Mouse (Mus musculus) midbrain, postnatal 0 days (tissue): ENCODE results near the gene Hist1h2an. TPM values are rescaled to one million over a fixed set of nuclear protein-coding genes. Genes with fewer than 3 reads are reported as not detected.
"Not testable (repeated sequence)": the region's sequence is repeated elsewhere in the genome, so short reads cannot be mapped to it uniquely, and the experiment has no call there.

Source experiments
- ATAC-seq: fragments of 200-750 bp; cut with Nextera tagmentation; 2 replicates; pipeline ENCODE4 v1.8.0; 2017; ENCODE audit warnings: moderate number of reproducible peaks, mild to moderate bottlenecking, moderate TSS enrichment, moderate library complexity; ENCODE audit not compliant: low FRiP score
- DNase-seq: peaks from one replicate; pipeline ENCODE4 v3.0.0-alpha.2; 2015; ENCODE audit warnings: low spot score
- H3K27ac ChIP-seq: fragments of 300-500 bp; sonication (generic); 2 replicates; pipeline ENCODE4 v1.5.1; 2014; ENCODE audit warnings: low read depth, mild to moderate bottlenecking, low read length, mixed read lengths
- H3K27me3 ChIP-seq: fragments of 300-500 bp; sonication (generic); 2 replicates; pipeline ENCODE4 v1.6.1; 2014; ENCODE audit warnings: low read length, control low read depth, mixed read lengths; ENCODE audit not compliant: insufficient read depth
- H3K36me3 ChIP-seq: fragments of 300-500 bp; sonication (generic); 2 replicates; pipeline ENCODE4 v1.6.1; 2014; ENCODE audit warnings: low read length, control low read depth, mixed read lengths; ENCODE audit not compliant: insufficient read depth
- H3K4me1 ChIP-seq: fragments of 300-500 bp; sonication (generic); 2 replicates; pipeline ENCODE4 v1.6.1; 2014; ENCODE audit warnings: mild to moderate bottlenecking, control low read depth, antibody characterized with exemption, low read length, mixed read lengths; ENCODE audit not compliant: insufficient read depth
- H3K4me2 ChIP-seq: fragments of 300-500 bp; sonication (generic); 2 replicates; pipeline ENCODE4 v1.6.1; 2014; ENCODE audit warnings: low read depth, mild to moderate bottlenecking, low read length, mixed read lengths; ENCODE audit not compliant: poor library complexity, severe bottlenecking
- H3K4me3 ChIP-seq: fragments of 300-500 bp; sonication (generic); 2 replicates; pipeline ENCODE4 v1.5.1; 2014; ENCODE audit warnings: low read depth, mild to moderate bottlenecking, low read length, moderate library complexity
- H3K9ac ChIP-seq: fragments of 300-500 bp; sonication (generic); replicated peaks from 2 replicates; pipeline ENCODE4 v1.6.1; 2014; ENCODE audit warnings: mild to moderate bottlenecking, low read length, moderate library complexity, mixed read lengths; ENCODE audit not compliant: poor library complexity, severe bottlenecking
- H3K9me3 ChIP-seq: fragments of 300-500 bp; sonication (generic); 2 replicates; pipeline ENCODE4 v1.6.1; 2016; ENCODE audit warnings: low read length, control low read depth
- CTCF ChIP-seq: IDR thresholded peaks from 2 replicates; pipeline ENCODE4 v1.5.1; 2016; ENCODE audit warnings: antibody characterized with exemption, mild to moderate bottlenecking
- WGBS: fragments of 180-500 bp; shearing (Covaris S2); extraction: QIAGEN DNeasy Blood & Tissue Kit; methylation state at CpG from one replicate; pipeline ENCODE4 v1.1.7; 2014; 5-methylcytosine and 5-hydroxymethylcytosine counted together
- polyA plus RNA-seq: library from polyadenylated mRNA; unstranded; fragments of >200 nt; fragmentation: Nextera tagmentation; extraction: Ambion mirVana; gene quantifications from 2 replicates; pipeline ENCODE4 v1.2.1, GENCODE M21; 2015
- total RNA-seq: library from RNA; depleted of rRNA; stranded (reverse); fragments of >200 nt; gene quantifications from 2 replicates; pipeline ENCODE4 v1.2.3, GENCODE M21; 2014

Gene Hist1h2an
- total and polyA plus RNA-seq, 2 experiments from 2014 or later, result 318 TPM; not detected in 1

DNA sequence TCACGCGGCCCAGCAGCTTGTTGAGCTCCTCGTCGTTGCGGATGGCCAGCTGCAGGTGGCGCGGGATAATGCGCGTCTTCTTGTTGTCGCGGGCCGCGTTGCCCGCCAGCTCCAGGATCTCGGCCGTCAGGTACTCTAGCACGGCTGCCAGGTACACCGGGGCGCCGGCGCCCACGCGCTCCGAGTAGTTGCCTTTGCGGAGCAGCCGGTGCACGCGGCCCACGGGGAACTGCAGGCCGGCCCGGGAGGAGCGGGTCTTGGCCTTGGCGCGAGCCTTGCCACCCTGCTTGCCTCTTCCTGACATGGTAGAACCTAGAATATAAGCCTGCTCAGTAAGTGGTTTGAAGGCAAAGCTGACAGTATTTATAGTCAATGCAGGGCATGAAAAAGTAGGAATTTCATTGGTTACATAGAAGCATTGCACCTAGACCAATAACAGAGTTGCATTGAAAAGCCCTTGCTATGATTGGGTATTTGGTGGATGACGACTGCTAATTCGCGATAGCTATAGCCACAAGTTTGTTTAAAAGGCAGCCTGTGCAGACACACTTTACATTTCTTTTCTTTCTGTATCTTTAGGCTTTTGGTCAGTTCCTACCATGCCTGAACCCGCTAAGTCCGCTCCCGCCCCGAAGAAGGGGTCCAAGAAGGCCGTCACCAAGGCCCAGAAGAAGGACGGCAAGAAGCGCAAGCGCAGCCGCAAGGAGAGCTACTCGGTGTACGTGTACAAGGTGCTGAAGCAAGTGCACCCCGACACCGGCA lies 33.3 kb downstream of the Hist1h2an start, which contains the start of the genes Hist1h2ak and Hist1h2bn:
Gene Hist1h2ak (minus strand): TSS at position 304 of the 762 bp plus-strand sequence.
Gene Hist1h2bn (plus strand): TSS at position 600 of the 762 bp plus-strand sequence.
- ATAC-seq (peak; percentile 97), DNase-seq (peak; percentile 97)
- H3K27ac ChIP-seq, result peak within 1 kb of the TSS; percentile 84
- not testable (repeated sequence) for H3K4me1 ChIP-seq, H3K9me3 ChIP-seq, H3K36me3 ChIP-seq, H3K27me3 ChIP-seq
- H3K9ac ChIP-seq, result 0 out of 2 replicates have a peak within 1 kb of the TSS, but pooled peaks have one; percentile 24
- peak within 1 kb of the TSS; percentile 61 for H3K4me2 ChIP-seq
- H3K4me3 ChIP-seq, result peak within 1 kb of the TSS; percentile 39
- WGBS, result under 1% methylated on average over 30 of the region's 50 CpGs
- peak; percentile 41 for TF ChIP-seq CTCF

GRCm38 (mm10) chr13:21753051-21753523 lies 33.9 kb downstream of the Hist1h2an start:
- Histone ChIP-seq H3K4me3 (peak overlapping the region; percentile 39), H3K27me3 (no peaks in the 10 kb centered on the region), H3K36me3 (no peaks in the 10 kb centered on the region), H3K9me3 (no peaks in the 10 kb centered on the region), H3K4me1 (no peaks in the 10 kb centered on the region), H3K9ac (0 out of 2 replicates have a peak overlapping the region, but pooled peaks have one; percentile 24), H3K4me2 (peak overlapping the region; percentile 61), H3K27ac (peak overlapping the region; percentile 84)
- under 1% methylated on average over 10 of the region's 10 CpGs for WGBS
- TF ChIP-seq CTCF, result no peak
- no peak for ATAC-seq
- DNase-seq, result no peak

GRCm38 (mm10) chr13:21752356-21752755 lies 34.7 kb downstream of the Hist1h2an start:
- 34% methylated on average over 3 of the region's 3 CpGs for WGBS
- Histone ChIP-seq H3K9ac (no peak overlapping the region), H3K27me3 (no peaks in the 10 kb centered on the region), H3K4me1 (no peaks in the 10 kb centered on the region), H3K4me3 (no peak overlapping the region), H3K27ac (no peak overlapping the region), H3K4me2 (no peak overlapping the region), H3K36me3 (no peaks in the 10 kb centered on the region), H3K9me3 (no peaks in the 10 kb centered on the region)
- no peak for TF ChIP-seq CTCF
- ATAC-seq, result no peak
- DNase-seq, result no peak

- WGBS, result 81% methylated on average over 3 of the region's 3 CpGs
- Histone ChIP-seq H3K4me2 (no peak overlapping the region), H3K4me1 (no peaks in the 10 kb centered on the region), H3K27me3 (no peaks in the 10 kb centered on the region), H3K36me3 (no peaks in the 10 kb centered on the region), H3K27ac (no peak overlapping the region), H3K4me3 (no peak overlapping the region), H3K9ac (no peak overlapping the region), H3K9me3 (no peaks in the 10 kb centered on the region)
- TF ChIP-seq CTCF, result no peak
- no peak for DNase-seq
- no peak for ATAC-seq
Measured at GRCm38 (mm10) chr13:21751827-21752226, 35.2 kb downstream of the Hist1h2an start.

DNA sequence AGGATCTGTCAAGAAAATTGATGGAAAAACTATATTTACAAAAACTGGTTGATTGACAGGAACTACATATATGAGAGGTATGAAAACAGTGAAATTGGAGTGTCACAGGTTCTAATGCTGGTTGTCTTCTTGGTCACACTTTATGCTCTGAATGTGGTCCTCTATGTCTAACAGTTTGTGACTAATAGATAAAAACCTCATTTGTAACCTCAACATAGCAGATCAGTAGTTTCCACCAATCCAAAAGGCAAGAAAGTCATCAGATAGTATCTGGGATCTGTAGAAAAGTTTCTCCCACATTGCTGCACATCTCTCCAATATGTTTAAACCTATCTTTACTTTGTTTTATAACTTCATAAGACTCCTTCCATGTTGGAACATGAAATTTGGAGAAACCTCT lies 35.6 kb downstream of the Hist1h2an start:
- TF ChIP-seq CTCF, result no peak
- Histone ChIP-seq H3K9me3 (no peaks in the 10 kb centered on the region), H3K27me3 (no peaks in the 10 kb centered on the region), H3K4me2 (no peak overlapping the region), H3K4me1 (no peaks in the 10 kb centered on the region), H3K27ac (no peak overlapping the region), H3K36me3 (no peaks in the 10 kb centered on the region), H3K9ac (no peak overlapping the region), H3K4me3 (no peak overlapping the region)
- ATAC-seq, result no peak
- DNase-seq, result no peak

GRCm38 (mm10) chr13:21750159-21751017 lies 36.6 kb downstream of the Hist1h2an start, which contains the start of gene Hist1h4k:
Gene Hist1h4k, minus strand, starts transcription at chr13:21750505.
- Histone ChIP-seq H3K27ac (peak within 1 kb of the TSS; percentile 48; the same call in 1 of the 2 replicates), H3K4me2 (peak within 1 kb of the TSS; percentile 58), H3K9ac (peak within 1 kb of the TSS; percentile 59), H3K4me3 (peak within 1 kb of the TSS; percentile 44)
- H3K9me3 ChIP-seq, H3K36me3 ChIP-seq, H3K27me3 ChIP-seq, H3K4me1 ChIP-seq: not testable (repeated sequence)
- ATAC-seq, result peak; percentile 79
- peak; percentile 91 for DNase-seq
- under 1% methylated on average over 44 of the region's 56 CpGs for WGBS
